Mouse (Mus musculus) Muller cell, postnatal 12 days (primary cell): Measurements from ENCODE around the gene Gnai2.
A peak's percentile ranks its signal among the peaks of the same experiment; 100 is the strongest.

Experiments
- DNase-seq: peaks from one replicate; pipeline ENCODE4 v3.0.0-alpha.2; 2015; ENCODE audit errors: inconsistent ontology term

Gene Gnai2

GRCm38 (mm10) chr9:107658096-107658495 is 22.9 kb upstream of the Gnai2 start:
- no peak for DNase-seq

GRCm38 (mm10) chr9:107657144-107657543 is 22.0 kb upstream of the Gnai2 start:
- no peak for DNase-seq

- DNase-seq = no peak
These were observed 19.4 kb upstream of the Gnai2 start for GRCm38 (mm10) chr9:107654585-107654984.

- DNase-seq = no peak
These were observed 18.3 kb upstream of the Gnai2 start for GRCm38 (mm10) chr9:107653474-107653873.

- DNase-seq = peak; percentile 65
These were observed 15.7 kb upstream of the Gnai2 start for GRCm38 (mm10) chr9:107650708-107651481.

GRCm38 (mm10) chr9:107650225-107650624 is 15.1 kb upstream of the Gnai2 start:
- DNase-seq = no peak

- DNase-seq = peak; percentile 72
These were observed 13.6 kb upstream of the Gnai2 start for GRCm38 (mm10) chr9:107648767-107649166.

GRCm38 (mm10) chr9:107646975-107647374 is 11.8 kb upstream of the Gnai2 start:
- no peak for DNase-seq

GRCm38 (mm10) chr9:107645577-107645976 is 10.4 kb upstream of the Gnai2 start:
- peak; percentile 73 for DNase-seq

GRCm38 (mm10) chr9:107645153-107645510 is 10.0 kb upstream of the Gnai2 start:
- no peak for DNase-seq

GRCm38 (mm10) chr9:107644495-107645152 is 9.5 kb upstream of the Gnai2 start:
- peak; percentile 91 for DNase-seq

GRCm38 (mm10) chr9:107643544-107644214 is 8.5 kb upstream of the Gnai2 start:
- no peak for DNase-seq

- DNase-seq = peak; percentile 61
These were observed 6.5 kb upstream of the Gnai2 start for GRCm38 (mm10) chr9:107641666-107642065.

- no peak for DNase-seq
These were observed 5.1 kb upstream of the Gnai2 start for GRCm38 (mm10) chr9:107640257-107640772.

GRCm38 (mm10) chr9:107637070-107637469 is 1.9 kb upstream of the Gnai2 start:
- DNase-seq = no peak

- no peak for DNase-seq
These were observed 525 bp downstream of the Gnai2 start for GRCm38 (mm10) chr9:107634406-107635278.

GRCm38 (mm10) chr9:107633661-107634405 is 1.3 kb downstream of the Gnai2 start:
- DNase-seq = no peak

GRCm38 (mm10) chr9:107633091-107633660 is 2.0 kb downstream of the Gnai2 start:
- DNase-seq = peak; percentile 90

GRCm38 (mm10) chr9:107632478-107632877 is 2.7 kb downstream of the Gnai2 start:
- DNase-seq = peak; percentile 77

- DNase-seq = no peak
These were observed 3.3 kb downstream of the Gnai2 start for GRCm38 (mm10) chr9:107631861-107632260.
